Mouse (Mus musculus): ENCODE measurements around the gene Tbc1d13.
A peak's percentile ranks its signal among the peaks of the same experiment; 100 is the strongest.
"Not testable (repeated sequence)": the region's sequence is repeated elsewhere in the genome, so short reads cannot be mapped to it uniquely, and the experiment has no call there.

Gene Tbc1d13

DNA sequence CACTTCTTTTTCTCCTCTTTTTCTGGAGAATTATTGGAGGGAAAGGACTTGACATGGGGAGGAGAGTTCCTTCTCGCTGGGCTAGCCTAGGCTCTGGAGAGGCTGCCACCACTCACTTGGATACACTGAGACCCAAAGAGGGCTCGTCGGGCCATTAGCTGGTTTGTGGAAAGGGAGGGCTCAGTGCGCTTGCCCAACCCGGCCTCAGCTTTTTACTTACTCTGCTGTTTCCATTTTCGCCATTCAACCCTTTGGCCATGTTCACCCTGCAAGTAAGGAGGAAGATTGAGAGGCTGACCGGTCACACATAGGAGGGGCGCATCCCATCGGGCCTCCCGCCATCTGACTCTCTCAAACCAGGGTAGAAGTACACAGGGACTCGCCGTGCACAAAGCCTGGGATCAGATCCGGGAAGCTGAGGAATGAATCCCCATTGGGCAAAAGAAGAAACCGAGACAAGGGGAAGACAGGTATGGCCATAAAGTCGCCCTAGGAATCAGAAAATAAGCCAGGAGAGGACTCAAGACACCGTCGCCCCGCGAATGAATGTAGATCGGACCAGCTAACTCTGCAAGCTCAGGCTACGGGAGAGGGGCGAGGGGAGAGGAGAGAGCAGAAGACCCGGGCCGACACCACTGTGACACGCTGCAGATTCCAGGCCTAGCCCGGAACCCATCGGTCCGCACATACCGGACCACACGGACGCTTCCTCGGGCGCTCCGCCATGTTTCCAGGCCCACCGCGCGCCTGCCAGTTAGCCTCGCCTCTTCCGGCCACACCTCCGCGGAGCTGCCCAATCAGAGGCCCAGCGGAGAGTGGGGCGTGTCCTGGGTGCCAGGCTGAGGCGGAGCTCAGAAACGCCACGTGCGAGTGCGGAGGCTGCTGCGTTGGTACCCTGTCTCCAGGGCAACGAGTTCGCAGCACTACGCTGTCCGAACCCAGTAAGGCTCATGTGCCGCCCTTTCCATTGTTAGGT lies 44.4 kb downstream of the Tbc1d13 start, which contains the start of gene Spout1:
Gene Spout1, minus strand, starts transcription at position 760 of the 976 bp plus-strand sequence.
- peak; percentile 89 to 92 for DNase-seq (ENCODE audit: low read depth in 2 of 2, low spot score in 2 of 2)

DNA sequence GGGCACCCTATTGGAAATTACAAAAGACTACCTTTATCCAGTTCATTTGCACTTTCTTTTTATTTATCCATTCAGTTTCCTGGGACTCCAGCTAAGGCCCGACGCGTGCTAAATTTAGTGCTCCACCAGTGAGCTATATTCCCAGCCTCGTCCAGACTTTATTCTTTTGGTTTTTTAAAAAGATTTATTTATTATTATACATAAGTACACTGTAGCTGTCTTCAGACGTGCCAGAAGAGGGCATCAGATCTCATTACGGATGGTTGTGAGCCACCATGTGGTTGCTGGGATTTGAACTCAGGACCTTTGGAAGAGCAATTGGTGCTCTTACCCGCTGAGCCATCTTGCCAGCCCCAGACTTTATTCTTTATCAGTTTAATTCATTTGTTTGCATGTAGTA lies 45.2 kb downstream of the Tbc1d13 start:
- DNase-seq (ENCODE audit: low read depth in 2 of 2, low spot score in 2 of 2), result not testable (repeated sequence)

DNA sequence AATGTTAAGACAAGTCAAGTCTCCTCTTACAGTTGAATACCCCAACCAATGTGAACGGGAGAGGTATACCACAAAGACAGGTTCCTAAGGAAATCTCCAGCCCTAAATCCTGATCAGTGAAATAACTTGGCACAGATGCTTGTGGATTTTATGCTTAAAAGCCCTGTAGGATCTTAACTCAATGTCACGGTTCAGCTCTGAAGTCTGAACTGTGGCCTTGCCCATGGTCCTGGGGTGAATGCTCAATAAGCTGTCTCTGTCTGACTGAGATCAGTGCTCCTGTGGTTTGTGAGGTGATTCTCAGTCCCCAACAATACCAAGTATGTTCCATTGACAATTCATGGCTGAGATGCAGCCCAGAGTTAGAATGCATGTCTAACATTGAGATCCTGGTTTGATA lies 48.9 kb downstream of the Tbc1d13 start:
- DNase-seq (ENCODE audit: low read depth in 2 of 2, low spot score in 2 of 2), result no peak

DNA sequence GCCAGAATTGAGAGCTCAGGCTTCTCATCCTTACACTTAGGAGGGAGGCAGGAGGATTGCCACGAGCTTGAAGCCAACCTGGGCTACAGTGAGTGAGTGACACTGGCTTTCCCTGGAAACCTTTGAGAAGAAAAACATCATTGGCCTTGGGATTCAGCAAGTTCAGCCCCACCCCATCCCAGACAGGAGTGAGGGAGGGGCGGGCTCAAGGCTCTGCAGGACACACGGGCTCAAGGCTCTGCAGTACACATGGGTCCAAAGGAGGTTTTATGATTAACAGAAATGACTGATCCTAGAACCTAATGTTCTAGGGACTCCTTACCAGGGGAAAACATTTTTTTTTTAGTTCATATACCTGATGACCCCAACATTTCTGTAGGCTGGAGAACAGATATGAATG lies 50.2 kb downstream of the Tbc1d13 start:
- no peak for DNase-seq (ENCODE audit: low read depth in 2 of 2, low spot score in 2 of 2)

DNA sequence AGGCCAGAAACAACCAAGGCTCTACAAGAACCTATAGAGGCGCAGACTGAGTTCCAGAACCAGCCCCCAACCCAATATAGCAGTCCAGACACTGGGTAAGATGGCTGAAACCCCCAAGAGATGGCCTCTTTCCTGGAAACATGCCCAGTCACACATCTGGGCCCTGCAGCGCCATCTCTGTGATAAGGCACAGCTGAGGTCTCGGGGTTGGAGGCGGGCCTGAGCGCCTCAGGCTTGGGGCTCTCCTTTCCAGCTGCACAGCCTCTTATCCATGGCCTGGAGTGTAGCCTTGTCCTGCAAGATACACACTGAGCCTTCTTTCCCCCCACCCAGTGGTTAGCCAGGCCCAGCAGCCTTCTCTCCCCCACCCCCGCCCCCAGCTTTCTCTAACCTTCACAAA lies 51.7 kb downstream of the Tbc1d13 start:
- DNase-seq (ENCODE audit: low read depth in 2 of 2, low spot score in 2 of 2), result no peak

DNA sequence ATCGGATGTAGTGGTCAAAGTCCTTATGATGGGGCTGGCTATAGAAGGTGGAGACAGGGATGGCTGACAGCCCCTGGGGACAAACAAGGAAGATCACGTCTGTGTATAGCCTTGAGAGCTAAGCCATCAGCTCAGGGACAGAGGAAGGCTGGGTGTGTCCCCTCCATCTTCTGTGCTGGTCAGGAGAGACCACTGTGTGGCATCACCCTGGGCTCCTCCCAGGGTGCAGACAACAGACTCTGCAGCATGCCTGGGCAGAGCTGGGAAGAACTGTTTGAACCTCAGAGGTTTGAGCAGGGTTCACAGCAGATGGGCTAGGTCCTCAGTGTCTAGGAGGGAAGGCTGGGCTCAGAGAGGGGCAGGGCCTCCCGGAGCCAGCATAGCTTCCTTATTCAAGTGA lies 52.1 kb downstream of the Tbc1d13 start:
- no peak for DNase-seq (ENCODE audit: low read depth in 2 of 2, low spot score in 2 of 2)

DNA sequence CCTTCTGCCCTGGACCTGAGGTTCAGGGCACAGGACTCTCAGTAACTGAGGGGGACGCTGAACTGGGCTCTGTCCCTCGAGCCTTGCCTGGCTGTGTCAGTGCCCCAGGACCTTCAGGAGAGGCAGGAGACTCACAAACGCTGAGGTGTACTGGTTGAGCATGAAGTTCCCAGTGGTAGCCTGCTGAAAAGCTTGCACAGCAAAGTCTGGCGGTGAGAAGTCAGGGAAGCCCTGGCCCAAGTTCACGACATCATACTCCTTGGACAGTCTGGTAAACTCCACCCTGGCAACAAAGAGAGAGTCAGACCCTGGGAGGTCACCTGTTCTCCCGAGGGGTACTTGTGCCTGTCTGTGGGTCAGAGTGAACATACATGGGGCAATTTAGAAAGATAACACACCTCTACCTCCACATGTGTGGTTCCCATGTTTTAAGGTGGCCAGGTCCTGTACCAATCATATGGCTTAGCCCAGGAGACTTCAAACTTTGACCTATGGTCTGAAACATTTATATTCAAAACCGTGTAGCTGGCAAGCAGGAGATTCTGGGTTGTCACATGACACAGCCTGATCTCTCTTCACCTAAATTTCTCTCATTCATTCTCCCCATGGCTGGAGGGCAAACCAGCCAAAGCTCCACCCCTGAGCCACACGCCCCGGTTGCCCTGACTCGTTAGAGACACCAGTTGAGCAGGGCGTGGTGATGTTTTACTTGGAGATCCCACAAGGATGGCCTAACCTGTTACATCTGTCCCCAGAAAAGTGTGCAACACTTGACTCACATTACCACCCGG lies 58.4 kb downstream of the Tbc1d13 start:
- no peak for DNase-seq (ENCODE audit: low read depth in 2 of 2, low spot score in 2 of 2)

DNA sequence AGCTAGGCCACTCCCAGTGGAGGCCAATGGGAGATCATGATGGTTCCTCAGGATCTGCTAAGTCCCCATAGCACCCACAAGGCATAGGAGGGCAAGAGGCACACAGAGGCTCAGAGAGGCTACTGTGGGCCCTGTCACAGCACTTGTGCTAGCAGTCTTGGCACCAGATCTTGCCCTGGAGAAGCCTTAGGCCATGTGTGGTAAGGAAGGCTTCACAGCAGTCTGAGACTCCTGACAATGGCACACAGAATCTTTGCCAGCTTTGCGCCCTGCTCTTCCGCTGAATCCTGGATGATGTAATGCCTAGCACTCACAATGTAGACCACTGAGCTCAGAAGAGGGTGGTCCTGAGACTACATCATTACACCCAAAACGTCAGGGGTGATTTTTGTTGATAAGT lies 61.1 kb downstream of the Tbc1d13 start:
- DNase-seq (ENCODE audit: low read depth in 2 of 2, low spot score in 2 of 2), result no peak

DNA sequence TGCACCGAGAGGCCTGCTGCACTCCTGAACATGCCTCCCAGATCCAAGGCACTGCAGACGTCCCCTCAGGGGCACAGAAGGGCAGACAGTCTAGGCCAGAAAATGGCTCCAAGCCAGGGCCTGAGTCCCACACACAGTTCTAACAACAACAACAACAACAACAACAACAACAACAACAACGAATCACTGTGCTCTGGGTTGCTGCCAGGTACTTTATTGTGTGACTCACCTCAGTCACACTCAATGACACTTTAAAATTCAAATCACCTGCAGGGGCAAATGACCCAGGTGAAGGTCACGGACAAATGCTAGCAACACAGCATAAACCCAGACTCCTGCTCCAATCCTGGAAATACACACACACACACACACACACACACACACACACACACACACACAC lies 64.5 kb downstream of the Tbc1d13 start:
- DNase-seq (ENCODE audit: low read depth in 2 of 2, low spot score in 2 of 2), result no peak

DNA sequence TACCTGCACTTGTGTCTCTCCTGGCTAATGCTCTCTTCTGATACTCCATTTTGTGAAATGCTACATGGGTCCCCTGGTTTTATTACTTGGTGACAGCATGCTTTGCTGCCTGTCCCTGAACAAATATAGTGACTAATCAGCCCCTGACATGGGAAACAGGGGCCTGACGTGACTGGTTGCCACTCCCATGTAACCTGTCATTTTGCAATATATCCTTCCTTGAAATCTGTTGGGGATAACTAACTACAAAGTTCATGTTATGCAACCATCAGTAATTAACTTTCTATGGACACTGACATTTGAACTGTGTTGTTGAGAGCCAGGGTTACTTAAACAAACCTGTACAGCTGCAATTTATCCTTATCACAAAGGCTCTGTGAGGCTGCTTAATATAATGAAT lies 66.4 kb downstream of the Tbc1d13 start:
- no peak for DNase-seq (ENCODE audit: low read depth in 2 of 2, low spot score in 2 of 2)

DNA sequence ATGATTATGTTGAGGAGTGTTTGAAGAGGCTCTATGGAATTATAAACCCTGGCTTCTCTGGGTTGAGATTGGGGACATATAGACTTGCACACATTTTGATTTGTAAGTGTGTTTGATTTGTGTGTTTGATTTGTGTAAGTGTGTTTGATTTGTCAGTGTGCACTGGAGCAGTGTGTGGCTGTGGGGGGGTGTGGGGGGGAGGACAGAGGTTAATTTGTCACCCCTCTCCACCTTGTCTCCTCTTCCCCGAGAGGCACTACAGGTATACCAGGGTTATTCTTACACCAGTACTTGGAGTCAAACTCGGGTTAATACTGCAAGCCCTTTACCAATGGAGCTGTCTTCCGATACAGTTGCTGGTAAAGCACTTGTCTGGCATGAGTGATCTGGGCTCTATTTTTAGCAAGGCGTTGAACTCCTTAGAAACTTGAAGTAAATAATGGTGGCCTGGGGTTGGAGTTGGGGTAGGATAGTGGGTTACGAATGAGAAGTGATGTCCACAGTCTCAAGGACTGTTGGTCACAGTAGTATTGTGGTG lies 66.9 kb downstream of the Tbc1d13 start:
- DNase-seq (ENCODE audit: low read depth in 2 of 2, low spot score in 2 of 2), result no peak

All from CD8-positive naive resting alpha-beta T cell, adult 2 months (primary cell).